Mouse (Mus musculus) neural tube, embryonic 10.5 days (tissue): ENCODE measurements around the gene Rps26.
A peak's percentile ranks its signal among the peaks of the same experiment; 100 is the strongest.

Source experiments
- DNase-seq: peaks from one replicate; pipeline ENCODE4 v3.0.0-alpha.2; 2017; ENCODE audit warnings: low spot score; ENCODE audit errors: extremely low spot score

Rps26 gene

DNA sequence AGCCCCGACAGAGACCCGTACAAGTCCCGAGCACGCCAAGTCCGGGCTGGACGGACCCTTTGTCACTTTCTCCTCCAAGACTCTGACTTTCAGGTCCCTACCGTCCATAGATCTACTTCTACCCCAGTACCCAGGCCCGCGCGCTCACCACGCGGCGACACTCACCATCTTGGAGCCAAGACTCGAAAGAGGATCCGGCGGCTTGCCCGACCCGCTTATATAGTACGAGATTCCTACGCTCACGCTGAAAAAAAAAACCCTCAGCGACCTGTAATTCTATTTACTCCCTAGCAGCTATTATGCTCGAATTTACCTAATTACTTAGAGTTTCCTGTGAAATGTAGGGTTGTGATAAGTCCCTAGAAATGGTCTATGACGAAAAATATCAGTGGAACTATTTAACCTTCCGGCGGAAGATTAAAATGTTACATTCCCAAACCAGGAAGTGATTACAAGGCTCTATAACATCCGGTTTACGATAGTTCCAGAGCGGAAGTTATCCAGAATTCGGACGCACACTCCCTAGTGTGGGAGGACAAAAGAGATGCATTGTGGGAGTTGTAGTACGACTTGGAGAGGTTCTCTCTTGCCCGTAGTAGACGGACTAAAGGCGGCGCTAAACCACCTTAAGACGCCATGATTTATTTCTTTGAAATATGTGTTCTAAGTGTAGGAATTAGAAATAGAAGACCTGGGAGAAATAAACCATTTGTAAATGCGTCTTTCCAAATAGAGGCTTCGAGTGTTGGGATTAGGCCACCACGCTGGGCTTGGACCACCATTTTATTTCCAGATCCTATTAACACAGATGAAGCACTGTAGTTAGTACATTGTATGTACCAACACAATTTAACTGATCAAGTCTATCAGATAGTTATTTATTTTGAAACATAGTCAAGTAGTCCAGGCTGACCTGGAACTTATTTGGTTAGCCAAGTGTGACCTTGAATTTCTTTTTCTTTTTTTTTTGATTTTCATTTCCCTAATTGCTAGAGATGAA is at the start of gene Rps26:
Gene Rps26, minus strand, starts transcription at position 437 of the 1,000 bp plus-strand sequence.
- DNase-seq: peak; percentile 77

GRCm38 (mm10) chr10:128674469-128675008 is 48.0 kb upstream of the Rps26 start:
- no peak for DNase-seq

- peak; percentile 93 for DNase-seq
Measured at GRCm38 (mm10) chr10:128673763-128674468, 47.4 kb upstream of the Rps26 start, which contains the start of gene Suox. Gene Suox, minus strand, starts transcription at chr10:128674073.

- no peak for DNase-seq
Measured at GRCm38 (mm10) chr10:128671148-128671547, 44.6 kb upstream of the Rps26 start.

DNA sequence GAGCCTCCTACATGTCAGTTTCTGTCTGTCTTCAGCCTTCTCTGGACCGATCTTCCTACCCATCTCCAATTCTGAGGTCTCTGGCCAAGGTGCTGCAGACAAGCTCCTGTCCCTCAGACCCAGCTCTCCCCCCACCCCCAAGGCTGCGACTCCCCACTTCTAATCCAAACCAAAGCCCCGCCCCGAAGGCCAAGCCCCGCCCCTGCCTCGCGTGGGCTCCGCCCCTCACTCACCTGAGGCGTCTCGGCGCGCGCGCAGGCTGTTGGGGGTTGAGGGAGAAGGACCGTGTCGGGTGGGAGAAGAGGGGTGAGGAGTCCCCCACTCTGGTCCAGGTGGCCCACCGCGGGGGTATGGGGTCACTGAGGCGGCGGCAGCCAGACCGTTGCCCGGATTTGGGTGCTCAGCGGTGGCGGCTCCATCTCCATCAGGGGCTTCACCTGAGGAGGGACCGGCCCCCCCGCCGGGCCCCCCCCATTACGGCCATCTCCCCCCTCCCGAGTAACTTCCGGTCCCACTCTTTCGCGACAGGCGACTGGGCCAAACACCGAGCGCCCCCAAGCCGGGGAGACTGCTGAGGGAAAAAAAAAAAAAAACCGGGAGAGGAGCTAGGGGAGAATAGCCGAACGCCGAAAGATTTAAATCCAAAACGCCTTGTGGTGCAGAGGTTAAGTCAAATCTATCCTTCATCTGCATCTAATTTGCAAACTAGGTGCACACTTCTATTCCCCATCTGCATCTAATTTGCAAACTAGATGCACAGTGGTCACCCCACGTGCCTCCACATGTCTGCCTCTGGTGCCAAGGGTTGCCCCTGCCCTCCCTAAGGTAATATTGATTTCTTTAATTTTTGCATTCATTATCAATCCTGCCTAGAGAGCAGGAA is 42.5 kb upstream of the Rps26 start:
- peak; percentile 65 for DNase-seq

- no peak for DNase-seq
Measured at GRCm38 (mm10) chr10:128665806-128666205, 39.3 kb upstream of the Rps26 start.

- no peak for DNase-seq
Measured at GRCm38 (mm10) chr10:128665307-128665706, 38.8 kb upstream of the Rps26 start.

DNA sequence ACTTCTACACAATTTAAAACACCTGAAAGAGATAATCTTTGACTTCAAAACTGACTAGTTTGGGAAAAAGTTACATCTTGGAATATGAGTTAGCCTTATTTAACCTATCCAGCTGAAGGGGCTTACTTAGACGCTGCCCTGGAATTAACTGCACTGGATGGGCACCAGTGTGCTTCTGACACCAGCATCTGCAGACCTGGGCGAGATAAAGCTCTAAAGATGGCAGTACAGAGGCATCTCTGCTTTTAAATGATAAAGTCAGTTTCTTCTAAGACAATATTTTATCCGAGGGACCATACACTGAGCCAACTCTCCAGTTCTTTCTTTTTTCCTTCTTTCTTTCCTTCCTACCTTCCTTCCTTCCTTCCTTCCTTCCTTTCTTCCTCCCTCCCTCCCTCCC is 38.3 kb upstream of the Rps26 start:
- no peak for DNase-seq

GRCm38 (mm10) chr10:128663441-128664220 is 37.1 kb upstream of the Rps26 start:
- no peak for DNase-seq

- DNase-seq: no peak
Measured at GRCm38 (mm10) chr10:128662465-128662864, 35.9 kb upstream of the Rps26 start.

- DNase-seq: no peak
Measured at GRCm38 (mm10) chr10:128659490-128659889, 32.9 kb upstream of the Rps26 start.

DNA sequence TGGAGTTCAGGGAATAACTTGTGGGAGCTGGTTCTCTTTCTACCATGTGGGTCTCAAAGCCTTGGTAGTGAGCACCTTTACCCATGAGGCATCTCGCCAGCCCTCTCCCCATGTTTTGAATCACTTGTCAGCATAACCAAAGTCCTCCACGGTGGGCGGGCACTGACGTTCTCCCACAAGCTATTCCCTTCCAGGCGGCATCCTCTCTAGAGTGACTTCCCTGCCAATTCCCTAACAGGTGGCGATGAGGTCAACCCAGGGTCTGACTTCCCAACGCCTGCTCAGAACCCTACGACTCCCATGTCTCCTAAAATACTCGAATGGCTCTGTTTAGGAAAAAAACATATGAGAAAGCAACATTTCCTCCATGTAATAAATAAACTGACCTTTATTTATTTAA is 31.3 kb upstream of the Rps26 start:
- no peak for DNase-seq

- DNase-seq: no peak
Measured at GRCm38 (mm10) chr10:128656731-128657130, 30.2 kb upstream of the Rps26 start.

- no peak for DNase-seq
Measured at GRCm38 (mm10) chr10:128655254-128655653, 28.7 kb upstream of the Rps26 start.

DNA sequence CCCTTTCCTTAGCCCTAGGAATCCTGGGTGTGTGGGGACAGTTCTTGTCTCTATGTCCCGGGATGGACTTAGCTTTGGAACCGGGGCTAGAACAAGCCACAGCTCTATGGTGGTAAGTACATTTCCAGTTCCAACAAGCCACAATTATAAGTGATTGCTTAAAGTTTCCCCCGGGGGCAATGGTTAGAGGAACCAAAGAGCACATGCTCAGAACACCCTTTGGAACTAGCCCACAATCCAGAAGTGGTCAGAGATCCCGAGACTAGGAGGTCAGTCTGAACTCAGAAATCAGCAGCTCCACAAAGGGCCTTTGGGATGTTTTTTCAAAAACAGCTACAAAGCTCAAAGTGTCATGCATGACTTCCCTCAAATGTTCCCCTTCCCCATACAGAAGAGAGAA is 27.3 kb upstream of the Rps26 start:
- no peak for DNase-seq

GRCm38 (mm10) chr10:128646139-128647089 is 19.9 kb upstream of the Rps26 start:
- peak; percentile 54 for DNase-seq

DNA sequence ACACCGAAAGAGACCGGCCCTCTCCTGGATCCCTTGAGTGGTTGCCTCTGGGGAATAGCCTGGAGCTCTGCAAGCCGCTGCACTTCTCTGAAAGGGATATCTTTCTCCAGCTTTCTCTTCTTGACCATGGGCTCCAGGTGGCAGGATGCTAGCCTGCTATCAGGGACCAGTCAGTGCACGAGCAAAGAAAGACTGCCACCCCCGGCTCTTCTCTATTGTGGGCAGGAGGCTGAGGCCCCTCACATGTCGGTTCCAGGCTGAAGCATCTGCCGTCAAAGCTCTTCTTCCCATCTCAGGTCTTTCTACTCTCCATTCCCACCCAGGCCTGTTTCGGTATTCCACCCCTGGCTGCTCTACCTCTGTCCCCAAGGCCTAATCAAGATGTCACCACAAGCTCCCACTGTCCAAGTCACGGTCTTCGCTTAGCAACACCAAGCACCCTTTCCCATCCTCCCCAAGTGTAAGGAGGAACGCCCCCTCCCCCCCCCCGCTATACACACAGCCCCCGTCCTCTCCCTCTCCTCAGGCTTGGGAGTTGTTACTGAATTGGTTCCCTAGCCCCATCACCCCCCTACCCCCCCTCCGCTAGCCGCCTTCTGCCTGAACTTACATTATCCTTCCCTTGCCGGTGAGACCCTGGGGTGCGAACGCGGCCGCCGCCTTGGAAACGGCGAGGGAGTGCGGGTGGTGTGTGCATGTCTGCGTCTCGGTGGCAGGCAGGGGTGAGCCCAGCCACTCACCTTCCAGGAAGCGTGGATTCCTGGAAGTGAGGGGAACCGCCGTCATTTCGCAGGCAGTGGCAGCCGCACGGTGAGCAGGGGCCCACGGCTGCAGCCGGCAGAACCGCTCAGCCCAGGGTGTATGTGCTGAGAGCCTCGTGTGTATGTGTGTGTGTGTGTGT is 18.8 kb upstream of the Rps26 start, which contains the start of gene Ikzf4:
Gene Ikzf4, minus strand, starts transcription at position 881 of the 901 bp plus-strand sequence.
- DNase-seq: peak; percentile 66

- no peak for DNase-seq
Measured at GRCm38 (mm10) chr10:128642749-128643148, 16.2 kb upstream of the Rps26 start.
